Mouse (Mus musculus): ENCODE results near the gene B3gntl1.

B3gntl1 gene

GRCm38 (mm10) chr11:121645394-121645793, 27.6 kb downstream of the B3gntl1 start:
- no peak for DNase-seq

GRCm38 (mm10) chr11:121641501-121642145, 31.3 kb downstream of the B3gntl1 start:
- no peak for DNase-seq

- DNase-seq: no peak
Measured at GRCm38 (mm10) chr11:121636646-121637045, 36.3 kb downstream of the B3gntl1 start.

- no peak for DNase-seq
Measured at GRCm38 (mm10) chr11:121631410-121631809, 41.5 kb downstream of the B3gntl1 start.

GRCm38 (mm10) chr11:121630406-121630805, 42.5 kb downstream of the B3gntl1 start:
- DNase-seq: no peak

- DNase-seq: no peak
Measured at GRCm38 (mm10) chr11:121629529-121629928, 43.4 kb downstream of the B3gntl1 start.

GRCm38 (mm10) chr11:121627521-121627920, 45.4 kb downstream of the B3gntl1 start:
- DNase-seq: no peak

GRCm38 (mm10) chr11:121625007-121625406, 47.9 kb downstream of the B3gntl1 start:
- DNase-seq: no peak

GRCm38 (mm10) chr11:121617371-121617770, 55.6 kb downstream of the B3gntl1 start:
- DNase-seq: no peak

- DNase-seq: no peak
Measured at GRCm38 (mm10) chr11:121616501-121616900, 56.5 kb downstream of the B3gntl1 start.

- DNase-seq: no peak
Measured at GRCm38 (mm10) chr11:121615961-121616485, 56.9 kb downstream of the B3gntl1 start.

GRCm38 (mm10) chr11:121610976-121611375, 62.0 kb downstream of the B3gntl1 start:
- DNase-seq: no peak

- DNase-seq: no peak
Measured at GRCm38 (mm10) chr11:121605604-121606003, 67.3 kb downstream of the B3gntl1 start.

GRCm38 (mm10) chr11:121601422-121601821, 71.5 kb downstream of the B3gntl1 start:
- no peak for DNase-seq

- no peak for DNase-seq
Measured at GRCm38 (mm10) chr11:121597254-121597653, 75.7 kb downstream of the B3gntl1 start.

- no peak for DNase-seq
Measured at GRCm38 (mm10) chr11:121581856-121582255, 91.1 kb downstream of the B3gntl1 start.
